Comparison of ENCODE assay signal across 8 mouse cellular contexts in genomic region chr6:28955581-28955980, GRCm38 (mm10).
DNase-seq lines count a peak whose midpoint lies in the region; ATAC-seq and TF ChIP-seq lines count a peak whose summit lies in the region.

No protein-coding gene starts in this region.

- no peak overlapping the region for H3K27ac ChIP-seq in midbrain, embryonic 10.5 days (replicated peaks)
- H3K27ac ChIP-seq in midbrain, embryonic 13.5 days: no peak overlapping the region
- no peak overlapping the region for H3K27ac ChIP-seq in liver, postnatal 0 days (ENCODE audit: low read depth)

- no peak overlapping the region for H3K4me2 ChIP-seq in midbrain, embryonic 13.5 days (replicated peaks)
- H3K4me2 ChIP-seq in liver, postnatal 0 days (ENCODE audit: low read depth, low read length): no peak overlapping the region

- no peaks in the 10 kb centered on the region for H3K36me3 ChIP-seq in midbrain, embryonic 10.5 days
- no peaks in the 10 kb centered on the region for H3K36me3 ChIP-seq in midbrain, embryonic 13.5 days
- no peaks in the 10 kb centered on the region for H3K36me3 ChIP-seq in liver, postnatal 0 days (replicated peaks; ENCODE audit: insufficient read depth, low read length)

- no peak overlapping the region for H3K9ac ChIP-seq in midbrain, embryonic 13.5 days (replicated peaks)
- H3K9ac ChIP-seq in liver, postnatal 0 days (replicated peaks): no peak overlapping the region

- TF ChIP-seq EP300 in liver, postnatal 0 days (IDR thresholded peaks at IDR 0.05; ENCODE audit: low read depth): no peak

- no peak for ATAC-seq in midbrain, embryonic 13.5 days
- peak; percentile 79 for ATAC-seq in granulocyte monocyte progenitor cell, adult 5-6 weeks (replicated peaks; ENCODE audit: poor library complexity, severe bottlenecking)
- no peak for ATAC-seq in liver, postnatal 0 days
- ATAC-seq in activated CD4-positive, CD25-positive, alpha-beta regulatory T cell, adult 4 months: no peak

- peak; percentile 68 for DNase-seq in midbrain, embryonic 10.5 days (ENCODE audit: low spot score)
- DNase-seq in adrenal gland, adult 18-20 months (ENCODE audit: low spot score in 2 of 2): peak; percentile 49 to 64
- DNase-seq in cerebellum, postnatal 10 days: peak; percentile 82 to 87
- peak; percentile 64 for DNase-seq in liver, postnatal 0 days
- DNase-seq in right cerebral cortex, postnatal 14 days: peak; percentile 84

- H3K4me3 ChIP-seq in midbrain, embryonic 10.5 days: no peak overlapping the region
- H3K4me3 ChIP-seq in midbrain, embryonic 13.5 days (replicated peaks): no peak overlapping the region
- no peak overlapping the region for H3K4me3 ChIP-seq in liver, postnatal 0 days (ENCODE audit: low read depth, low read length)

- H3K27me3 ChIP-seq in midbrain, embryonic 10.5 days (ENCODE audit: low read depth, poor library complexity, severe bottlenecking): no peaks in the 10 kb centered on the region
- no peaks in the 10 kb centered on the region for H3K27me3 ChIP-seq in midbrain, embryonic 13.5 days
- H3K27me3 ChIP-seq in liver, postnatal 0 days (ENCODE audit: insufficient read depth, low read length): no peaks in the 10 kb centered on the region

- no peaks in the 10 kb centered on the region for H3K4me1 ChIP-seq in midbrain, embryonic 10.5 days
- H3K4me1 ChIP-seq in midbrain, embryonic 13.5 days (replicated peaks): 0 out of 2 replicates have a peak, but pooled peaks cover 2% of the 10 kb centered on the region
- H3K4me1 ChIP-seq in liver, postnatal 0 days (ENCODE audit: insufficient read depth): no peaks in the 10 kb centered on the region

- H3K9me3 ChIP-seq in midbrain, embryonic 10.5 days (replicated peaks): no peaks in the 10 kb centered on the region
- H3K9me3 ChIP-seq in midbrain, embryonic 13.5 days: no peaks in the 10 kb centered on the region
- no peaks in the 10 kb centered on the region for H3K9me3 ChIP-seq in liver, postnatal 0 days (ENCODE audit: low read length)

- peak; percentile 84 for TF ChIP-seq CTCF in liver, postnatal 0 days (IDR thresholded peaks at IDR 0.05; ENCODE audit: low read depth)

- WGBS in midbrain, embryonic 10.5 days: 15% methylated on average over 11 of the region's 11 CpGs
- WGBS in midbrain, embryonic 13.5 days: 13% methylated on average over 11 of the region's 11 CpGs
- WGBS in liver, postnatal 0 days (ENCODE audit: insufficient replicate concordance): 18% methylated on average over 11 of the region's 11 CpGs
